Mouse (Mus musculus) brain, embryonic 14.5 days (tissue): ENCODE measurements around the gene Ptger4.

Experiments
- CTCF ChIP-seq: fragments of 200-500 bp; IDR thresholded peaks from 2 replicates; pipeline ENCODE4 v1.5.1; 2012; ENCODE audit warnings: inconsistent platforms, mild to moderate bottlenecking, moderate library complexity, borderline replicate concordance; ENCODE audit not compliant: insufficient read depth, insufficient read length; ENCODE audit errors: extremely low read depth
- POLR2A ChIP-seq: fragments of 200-500 bp; IDR thresholded peaks from 2 replicates; pipeline ENCODE4 v1.6.1; 2012; ENCODE audit warnings: mild to moderate bottlenecking, inconsistent platforms, borderline replicate concordance; ENCODE audit not compliant: poor library complexity, insufficient read depth, insufficient read length, severe bottlenecking; ENCODE audit errors: extremely low read depth

GRCm38 (mm10) chr15:5185366-5186292, 58.4 kb downstream of the Ptger4 start, which contains the start of gene Ttc33:
- peak; percentile 29; the same call in 1 of the 2 replicates for TF ChIP-seq CTCF
- peak; percentile 24; the same call in 1 of the 2 replicates for TF ChIP-seq POLR2A
